Mouse (Mus musculus): ENCODE results near the gene Cdrt4. TPM values are rescaled to one million over a fixed set of nuclear protein-coding genes. Genes with fewer than 3 reads are reported as not detected.

Gene Cdrt4
- not detected for total RNA-seq (2021)
- long read RNA-seq, experiment 1 = 0 reads
- long read RNA-seq, experiment 2 = 0 reads

- intact Hi-C loops (cut with DNase I) = no loop called here
- no peak for DNase-seq
Observed at GRCm38 (mm10) chr11:62951012-62951411, at the start of gene Cdrt4. Cdrt4 (plus strand) TSS chr11:62951193.

GRCm38 (mm10) chr11:62901699-62902323 lies 49.2 kb upstream of the Cdrt4 start:
- intact Hi-C loops (cut with DNase I) = loop anchor here (5.0 kb wide), 1 partner anchor 270 kb away; no protein-coding TSS in a partner anchor
- peak; percentile 50 to 80 for DNase-seq

GRCm38 (mm10) chr11:62903871-62904495 lies 47.0 kb upstream of the Cdrt4 start:
- DNase-seq = no peak
- intact Hi-C loops (cut with DNase I) = loop anchor here (5.0 kb wide), 1 partner anchor 268 kb away; no protein-coding TSS in a partner anchor

- no peak for DNase-seq
- intact Hi-C loops (cut with DNase I) = loop anchor here (5.0 kb wide), 1 partner anchor 153 kb away; no protein-coding TSS in a partner anchor
Observed at GRCm38 (mm10) chr11:62909720-62910306, 41.2 kb upstream of the Cdrt4 start.

- no peak for DNase-seq
- intact Hi-C loops (cut with DNase I) = no loop called here
Observed at GRCm38 (mm10) chr11:62911362-62911761, 39.6 kb upstream of the Cdrt4 start.

GRCm38 (mm10) chr11:62913141-62913540 lies 37.9 kb upstream of the Cdrt4 start:
- intact Hi-C loops (cut with DNase I) = no loop called here

GRCm38 (mm10) chr11:62914532-62914931 lies 36.5 kb upstream of the Cdrt4 start:
- intact Hi-C loops (cut with DNase I) = no loop called here
- DNase-seq = peak in 1 of 2 experiments; percentile 46

More at GRCm38 (mm10) chr11:62913141-62913540, 37.9 kb upstream of the Cdrt4 start:
- no peak for DNase-seq

- intact Hi-C loops (cut with DNase I) = no loop called here
- no peak for DNase-seq
Observed at GRCm38 (mm10) chr11:62915486-62915885, 35.5 kb upstream of the Cdrt4 start.

GRCm38 (mm10) chr11:62916765-62917164 lies 34.2 kb upstream of the Cdrt4 start:
- intact Hi-C loops (cut with DNase I) = no loop called here
- DNase-seq = no peak

GRCm38 (mm10) chr11:62919946-62920742 lies 30.8 kb upstream of the Cdrt4 start:
- peak in 1 of 2 experiments; percentile 6 for DNase-seq
- intact Hi-C loops (cut with DNase I) = loop anchor here (2.0 kb wide), 3 partner anchors 77 to 253 kb away; no protein-coding TSS in a partner anchor

GRCm38 (mm10) chr11:62920743-62921050 lies 30.3 kb upstream of the Cdrt4 start:
- no peak for DNase-seq
- intact Hi-C loops (cut with DNase I) = loop anchor here (1.0 to 2.0 kb wide), 4 partner anchors 76 to 252 kb away; no protein-coding TSS in a partner anchor

GRCm38 (mm10) chr11:62921052-62921977 lies 29.7 kb upstream of the Cdrt4 start:
- intact Hi-C loops (cut with DNase I) = loop anchor here (1.0 to 2.0 kb wide), 4 partner anchors 75 to 251 kb away; no protein-coding TSS in a partner anchor
- peak; percentile 92 to 95 for DNase-seq

GRCm38 (mm10) chr11:62924091-62924761 lies 26.8 kb upstream of the Cdrt4 start:
- peak; percentile 49 to 50 for DNase-seq
- intact Hi-C loops (cut with DNase I) = no loop called here

GRCm38 (mm10) chr11:62929799-62930198 lies 21.2 kb upstream of the Cdrt4 start:
- DNase-seq = no peak
- intact Hi-C loops (cut with DNase I) = loop anchor here (5.0 kb wide), 1 partner anchor 48 kb away; no protein-coding TSS in a partner anchor

GRCm38 (mm10) chr11:62930574-62930973 lies 20.4 kb upstream of the Cdrt4 start:
- intact Hi-C loops (cut with DNase I) = loop anchor here (5.0 kb wide), 1 partner anchor 47 kb away; no protein-coding TSS in a partner anchor
- no peak for DNase-seq

- intact Hi-C loops (cut with DNase I) = loop anchor here (5.0 kb wide), 1 partner anchor 46 kb away; no protein-coding TSS in a partner anchor
- no peak for DNase-seq
Observed at GRCm38 (mm10) chr11:62931141-62931540, 19.9 kb upstream of the Cdrt4 start.

GRCm38 (mm10) chr11:62933099-62933498 lies 17.9 kb upstream of the Cdrt4 start:
- no peak for DNase-seq
- intact Hi-C loops (cut with DNase I) = loop anchor here (5.0 kb wide), 1 partner anchor 44 kb away; no protein-coding TSS in a partner anchor

- intact Hi-C loops (cut with DNase I) = loop anchor here (5.0 kb wide), 1 partner anchor 42 kb away; no protein-coding TSS in a partner anchor
- DNase-seq = peak; percentile 38 to 50
Observed at GRCm38 (mm10) chr11:62934795-62935514, 16.0 kb upstream of the Cdrt4 start.
